Mouse (Mus musculus) testis, adult 2 months (tissue): ENCODE data around the gene Ppp1r1c. TPM values are rescaled to one million over a fixed set of nuclear protein-coding genes. Genes with fewer than 3 reads are reported as not detected.

ENCODE experiments used
- H3K27ac ChIP-seq: fragments of 200-500 bp; 2 replicates; pipeline ENCODE4 v1.5.1; 2012; ENCODE audit warnings: low read depth, low read length; ENCODE audit not compliant: control insufficient read depth, insufficient read depth
- H3K27me3 ChIP-seq: fragments of 200-500 bp; 2 replicates; pipeline ENCODE4 v1.6.1; 2012; ENCODE audit warnings: mild to moderate bottlenecking, low read length, moderate library complexity; ENCODE audit not compliant: control insufficient read depth, insufficient read depth
- H3K36me3 ChIP-seq: fragments of 200-500 bp; 2 replicates; pipeline ENCODE4 v1.6.1; 2012; ENCODE audit warnings: mild to moderate bottlenecking, low read length; ENCODE audit not compliant: control insufficient read depth, insufficient read depth
- H3K4me1 ChIP-seq: fragments of 200-500 bp; 2 replicates; pipeline ENCODE4 v1.6.1; 2012; ENCODE audit warnings: low read length; ENCODE audit not compliant: control insufficient read depth, insufficient read depth
- H3K4me3 ChIP-seq: fragments of 200-500 bp; 2 replicates; pipeline ENCODE4 v1.5.1; 2012; ENCODE audit warnings: low read depth, mild to moderate bottlenecking, low read length, moderate library complexity, mixed read lengths; ENCODE audit not compliant: control insufficient read depth
- CTCF ChIP-seq: fragments of 200-500 bp; IDR thresholded peaks from 2 replicates; pipeline ENCODE4 v1.5.1; 2012; ENCODE audit warnings: low read depth, mild to moderate bottlenecking, inconsistent platforms, low read length, moderate library complexity; ENCODE audit not compliant: control insufficient read depth, insufficient read depth, insufficient replicate concordance
- POLR2A ChIP-seq: fragments of 200-500 bp; IDR thresholded peaks from 2 replicates; pipeline ENCODE4 v1.6.1; 2012; ENCODE audit warnings: low read depth, mild to moderate bottlenecking, inconsistent platforms, low read length, moderate library complexity; ENCODE audit not compliant: control insufficient read depth
- polyA plus RNA-seq: library from polyadenylated mRNA; depleted of rRNA; stranded (reverse); fragments of >200 nt; gene quantifications from 2 replicates; pipeline ENCODE4 v1.2.3, GENCODE M21; 2012; rRNA removed

The Ppp1r1c gene
- 11.8 and 11.9 TPM in 2 replicates for polyA plus RNA-seq

- no peak for TF ChIP-seq CTCF
- no peak for TF ChIP-seq POLR2A
- H3K27ac ChIP-seq, result no peak within 1 kb of the TSS
- no peak within 1 kb of the TSS for H3K4me3 ChIP-seq
- H3K4me1 ChIP-seq, result no peaks in the 10 kb centered on the region
- no peaks in the 10 kb centered on the region for H3K36me3 ChIP-seq
- no peaks in the 10 kb centered on the region for H3K27me3 ChIP-seq
Observed at GRCm38 (mm10) chr2:79707575-79707974, at the start of gene Ppp1r1c. Gene Ppp1r1c (plus strand): TSS chr2:79707780.

GRCm38 (mm10) chr2:79660417-79661185 is 47.0 kb upstream of the Ppp1r1c start:
- H3K27me3 ChIP-seq, result no peaks in the 10 kb centered on the region
- H3K36me3 ChIP-seq, result no peaks in the 10 kb centered on the region
- no peak overlapping the region for H3K27ac ChIP-seq
- H3K4me3 ChIP-seq, result no peak overlapping the region
- no peaks in the 10 kb centered on the region for H3K4me1 ChIP-seq
- TF ChIP-seq CTCF, result no peak
- no peak for TF ChIP-seq POLR2A

GRCm38 (mm10) chr2:79661486-79662104 is 46.0 kb upstream of the Ppp1r1c start:
- H3K27ac ChIP-seq, result no peak overlapping the region
- H3K36me3 ChIP-seq, result no peaks in the 10 kb centered on the region
- H3K4me3 ChIP-seq, result no peak overlapping the region
- no peaks in the 10 kb centered on the region for H3K4me1 ChIP-seq
- H3K27me3 ChIP-seq, result no peaks in the 10 kb centered on the region
- TF ChIP-seq CTCF (no peak), POLR2A (no peak)

- H3K27me3 ChIP-seq, result no peaks in the 10 kb centered on the region
- H3K27ac ChIP-seq, result no peak overlapping the region
- no peaks in the 10 kb centered on the region for H3K36me3 ChIP-seq
- TF ChIP-seq CTCF, result no peak
- no peak for TF ChIP-seq POLR2A
- no peaks in the 10 kb centered on the region for H3K4me1 ChIP-seq
- no peak overlapping the region for H3K4me3 ChIP-seq
Observed at GRCm38 (mm10) chr2:79664532-79665286, 42.9 kb upstream of the Ppp1r1c start.

GRCm38 (mm10) chr2:79665492-79665891 is 42.1 kb upstream of the Ppp1r1c start:
- no peaks in the 10 kb centered on the region for H3K4me1 ChIP-seq
- H3K4me3 ChIP-seq, result no peak overlapping the region
- no peaks in the 10 kb centered on the region for H3K27me3 ChIP-seq
- TF ChIP-seq POLR2A, result no peak
- TF ChIP-seq CTCF, result no peak
- no peak overlapping the region for H3K27ac ChIP-seq
- H3K36me3 ChIP-seq, result no peaks in the 10 kb centered on the region

- no peaks in the 10 kb centered on the region for H3K27me3 ChIP-seq
- H3K36me3 ChIP-seq, result no peaks in the 10 kb centered on the region
- TF ChIP-seq POLR2A, result no peak
- no peak for TF ChIP-seq CTCF
- no peak overlapping the region for H3K4me3 ChIP-seq
- no peaks in the 10 kb centered on the region; the same call in 1 of the 2 replicates for H3K4me1 ChIP-seq
- H3K27ac ChIP-seq, result 0 out of 2 replicates have a peak overlapping the region, but pooled peaks have one; percentile 42
Observed at GRCm38 (mm10) chr2:79675266-79675665, 32.3 kb upstream of the Ppp1r1c start.
